Mouse (Mus musculus) intestine, postnatal 0 days (tissue): ENCODE measurements around the gene Ikzf2. TPM values are rescaled to one million over a fixed set of nuclear protein-coding genes. Genes with fewer than 3 reads are reported as not detected.
A peak's percentile ranks its signal among the peaks of the same experiment; 100 is the strongest.

Experiments
- ATAC-seq: fragments of 200-750 bp; cut with Nextera tagmentation; 2 replicates; pipeline ENCODE4 v1.8.0; 2017; ENCODE audit warnings: mild to moderate bottlenecking, moderate TSS enrichment, moderate library complexity
- H3K27ac ChIP-seq: fragments of 300-500 bp; sonication (generic); 2 replicates; pipeline ENCODE4 v1.5.1; 2014; ENCODE audit warnings: mild to moderate bottlenecking, low read depth, low read length, moderate library complexity
- H3K27me3 ChIP-seq: fragments of 300-500 bp; sonication (generic); replicated peaks from 2 replicates; pipeline ENCODE4 v1.6.1; 2014; ENCODE audit warnings: low read length, mixed read lengths; ENCODE audit not compliant: control insufficient read depth, insufficient read depth
- H3K36me3 ChIP-seq: fragments of 300-500 bp; sonication (generic); 2 replicates; pipeline ENCODE4 v1.6.1; 2014; ENCODE audit warnings: mild to moderate bottlenecking, moderate library complexity; ENCODE audit not compliant: control insufficient read depth, insufficient read depth
- H3K4me1 ChIP-seq: fragments of 300-500 bp; sonication (generic); replicated peaks from 2 replicates; pipeline ENCODE4 v1.6.1; 2014; ENCODE audit warnings: antibody characterized with exemption, low read length, mixed read lengths; ENCODE audit not compliant: control insufficient read depth, insufficient read depth
- H3K4me2 ChIP-seq: fragments of 300-500 bp; sonication (generic); replicated peaks from 2 replicates; pipeline ENCODE4 v1.6.1; 2014; ENCODE audit warnings: low read depth, mild to moderate bottlenecking, moderate library complexity
- H3K4me3 ChIP-seq: fragments of 300-500 bp; sonication (generic); 2 replicates; pipeline ENCODE4 v1.5.1; 2014; ENCODE audit warnings: low read depth, low read length
- H3K9ac ChIP-seq: fragments of 300-500 bp; sonication (generic); 2 replicates; pipeline ENCODE4 v1.6.1; 2014; ENCODE audit warnings: mild to moderate bottlenecking, low read depth, low read length
- H3K9me3 ChIP-seq: fragments of 300-500 bp; sonication (generic); 2 replicates; pipeline ENCODE4 v1.6.1; 2016; ENCODE audit warnings: mixed run types; ENCODE audit not compliant: control insufficient read depth
- CTCF ChIP-seq: sonication (generic); IDR thresholded peaks from 2 replicates; pipeline ENCODE4 v1.5.1; 2016; ENCODE audit warnings: low read depth, mild to moderate bottlenecking, control low read depth, antibody characterized with exemption, moderate library complexity
- WGBS: fragments of 180-500 bp; shearing (Covaris S2); extraction: QIAGEN DNeasy Blood & Tissue Kit; methylation state at CpG from one replicate; pipeline ENCODE4 v1.1.7; 2014; 5-methylcytosine and 5-hydroxymethylcytosine counted together
- polyA plus RNA-seq: library from polyadenylated mRNA; unstranded; fragments of >200 nt; fragmentation: Nextera tagmentation; extraction: Ambion mirVana; gene quantifications from 2 replicates; pipeline ENCODE4 v1.2.1, GENCODE M21; 2015

Ikzf2 gene
- polyA plus RNA-seq, 1 experiment from 2014 or later, result 1.0 TPM

- no peak overlapping the region for H3K4me2 ChIP-seq
- H3K4me1 ChIP-seq, result 0 out of 2 replicates have a peak, but pooled peaks cover 5% of the 10 kb centered on the region
- 39% methylated on average over 5 of the region's 5 CpGs for WGBS
- no peaks in the 10 kb centered on the region for H3K36me3 ChIP-seq
- no peak for TF ChIP-seq CTCF
- no peaks in the 10 kb centered on the region for H3K27me3 ChIP-seq
- peak; percentile 43; the same call in 1 of the 2 replicates for ATAC-seq
- no peak overlapping the region for H3K9ac ChIP-seq
- no peak overlapping the region for H3K27ac ChIP-seq
- no peak overlapping the region for H3K4me3 ChIP-seq
- no peaks in the 10 kb centered on the region for H3K9me3 ChIP-seq
Measured at GRCm38 (mm10) chr1:69656047-69656782, 30.8 kb downstream of the Ikzf2 start.

- Histone ChIP-seq H3K4me1 (0 out of 2 replicates have a peak, but pooled peaks cover 5% of the 10 kb centered on the region), H3K27me3 (no peaks in the 10 kb centered on the region), H3K4me2 (no peak overlapping the region), H3K9me3 (no peaks in the 10 kb centered on the region), H3K36me3 (no peaks in the 10 kb centered on the region), H3K4me3 (no peak overlapping the region), H3K9ac (no peak overlapping the region), H3K27ac (no peak overlapping the region)
- 71% methylated on average over 5 of the region's 5 CpGs for WGBS
- no peak for ATAC-seq
- no peak for TF ChIP-seq CTCF
Measured at GRCm38 (mm10) chr1:69655368-69655767, 31.7 kb downstream of the Ikzf2 start.

GRCm38 (mm10) chr1:69654955-69655354 lies 32.1 kb downstream of the Ikzf2 start:
- Histone ChIP-seq H3K9ac (no peak overlapping the region), H3K27ac (no peak overlapping the region), H3K4me3 (no peak overlapping the region), H3K4me1 (0 out of 2 replicates have a peak, but pooled peaks cover 5% of the 10 kb centered on the region), H3K9me3 (no peaks in the 10 kb centered on the region), H3K36me3 (no peaks in the 10 kb centered on the region), H3K27me3 (no peaks in the 10 kb centered on the region), H3K4me2 (no peak overlapping the region)
- WGBS, result 24% methylated on average over 1 of the region's 1 CpGs
- ATAC-seq, result no peak
- no peak for TF ChIP-seq CTCF

- no peak for TF ChIP-seq CTCF
- Histone ChIP-seq H3K4me1 (0 out of 2 replicates have a peak, but pooled peaks cover 5% of the 10 kb centered on the region), H3K36me3 (no peaks in the 10 kb centered on the region), H3K27me3 (no peaks in the 10 kb centered on the region), H3K9ac (no peak overlapping the region), H3K4me3 (no peak overlapping the region), H3K27ac (no peak overlapping the region), H3K4me2 (no peak overlapping the region), H3K9me3 (no peaks in the 10 kb centered on the region)
- ATAC-seq, result no peak
- WGBS, result 80% methylated on average over 2 of the region's 2 CpGs
Measured at GRCm38 (mm10) chr1:69653419-69653818, 33.6 kb downstream of the Ikzf2 start.

GRCm38 (mm10) chr1:69643138-69643537 lies 43.9 kb downstream of the Ikzf2 start:
- no peak for ATAC-seq
- Histone ChIP-seq H3K9me3 (no peaks in the 10 kb centered on the region), H3K9ac (no peak overlapping the region), H3K4me2 (no peak overlapping the region), H3K27ac (no peak overlapping the region), H3K4me1 (no peaks in the 10 kb centered on the region), H3K27me3 (no peaks in the 10 kb centered on the region), H3K36me3 (no peaks in the 10 kb centered on the region), H3K4me3 (no peak overlapping the region)
- 84% methylated on average over 4 of the region's 4 CpGs for WGBS
- no peak for TF ChIP-seq CTCF

- TF ChIP-seq CTCF, result no peak
- H3K27me3 ChIP-seq, result no peaks in the 10 kb centered on the region
- H3K27ac ChIP-seq, result no peak overlapping the region
- no peak overlapping the region for H3K9ac ChIP-seq
- no peaks in the 10 kb centered on the region for H3K4me1 ChIP-seq
- H3K4me3 ChIP-seq, result no peak overlapping the region
- WGBS, result 85% methylated on average over 6 of the region's 6 CpGs
- H3K9me3 ChIP-seq, result no peaks in the 10 kb centered on the region
- H3K36me3 ChIP-seq, result no peaks in the 10 kb centered on the region
- ATAC-seq, result no peak
- no peak overlapping the region for H3K4me2 ChIP-seq
Measured at GRCm38 (mm10) chr1:69641986-69642385, 45.1 kb downstream of the Ikzf2 start.
